Mouse (Mus musculus) WW6 (cell line): ENCODE measurements at regions not wholly inside any gene's neighbourhood (a gene's known extent, or its start where the extent isn't known, plus 50 kb on each side); places are given as distances from the start of the nearest gene placed in this dataset.

ENCODE experiments used
- DNase-seq: peaks from one replicate; pipeline ENCODE4 v3.0.0-alpha.2; 2013; ENCODE audit warnings: low read depth, low spot score

GRCm38 (mm10) chr3:17795271-17796260, 152.6 kb upstream of the Cypt12 start:
- DNase-seq: no peak

- DNase-seq: no peak
Observed at GRCm38 (mm10) chr3:17796766-17797165, 151.4 kb upstream of the Cypt12 start.

- no peak for DNase-seq
Observed at GRCm38 (mm10) chr3:17798399-17798798, 149.8 kb upstream of the Cypt12 start.

- DNase-seq: no peak
Observed at GRCm38 (mm10) chr3:17799120-17799519, 149.1 kb upstream of the Cypt12 start.

GRCm38 (mm10) chr3:17800810-17801209, 147.4 kb upstream of the Cypt12 start:
- no peak for DNase-seq

- no peak for DNase-seq
Observed at GRCm38 (mm10) chr3:17801479-17801878, 146.7 kb upstream of the Cypt12 start.

GRCm38 (mm10) chr3:17805185-17805584, 143.0 kb upstream of the Cypt12 start:
- no peak for DNase-seq

GRCm38 (mm10) chr3:17811290-17811689, 136.9 kb upstream of the Cypt12 start:
- DNase-seq: no peak

- DNase-seq: no peak
Observed at GRCm38 (mm10) chr3:17824201-17824600, 124.0 kb upstream of the Cypt12 start.

GRCm38 (mm10) chr3:17824662-17825061, 123.5 kb upstream of the Cypt12 start:
- DNase-seq: no peak

GRCm38 (mm10) chr3:17825254-17825890, 122.8 kb upstream of the Cypt12 start:
- DNase-seq: no peak

GRCm38 (mm10) chr3:17834706-17835105, 113.5 kb upstream of the Cypt12 start:
- peak; percentile 14 for DNase-seq

GRCm38 (mm10) chr3:17847609-17848008, 100.6 kb upstream of the Cypt12 start:
- DNase-seq: no peak

- DNase-seq: no peak
Observed at GRCm38 (mm10) chr3:17848181-17848580, 100.0 kb upstream of the Cypt12 start.

- DNase-seq: no peak
Observed at GRCm38 (mm10) chr3:17862367-17862766, 85.8 kb upstream of the Cypt12 start.

GRCm38 (mm10) chr3:17865112-17865511, 83.1 kb upstream of the Cypt12 start:
- DNase-seq: no peak

- DNase-seq: no peak
Observed at GRCm38 (mm10) chr3:17870895-17871482, 77.2 kb upstream of the Cypt12 start.

- no peak for DNase-seq
Observed at GRCm38 (mm10) chr3:17895869-17896268, 52.3 kb upstream of the Cypt12 start.

GRCm38 (mm10) chr3:17896756-17897155, 51.5 kb upstream of the Cypt12 start:
- no peak for DNase-seq
